Mouse (Mus musculus) granulocyte monocyte progenitor cell, adult 5-6 weeks (primary cell): ENCODE data around the gene Mtf1. TPM values are rescaled to one million over a fixed set of nuclear protein-coding genes. Genes with fewer than 3 reads are reported as not detected.

Experiments used
- ATAC-seq: replicated peaks from 2 replicates; pipeline ENCODE4 v1.8.0; 2016; ENCODE audit warnings: mild to moderate bottlenecking, moderate TSS enrichment, inconsistent platforms; ENCODE audit not compliant: poor library complexity, severe bottlenecking
- total RNA-seq, 2 experiments: library from RNA; stranded (forward) in 1 of 2; stranded (reverse) in 1 of 2; fragments of 200-712, 200-1000 nt in 1 of 2; fragments of >200 nt in 1 of 2; fragmentation: Nextera tagmentation in 1 of 2; gene quantifications; 2 replicates each; pipeline ENCODE4 v1.2.3; 2014 to 2017

Mtf1 gene
- total RNA-seq, 2 experiments from 2014 or later: 11.3 to 37.9 TPM

- no peak for ATAC-seq
Measured at GRCm38 (mm10) chr4:124796913-124797312, 5.0 kb upstream of the Mtf1 start.

- ATAC-seq: peak; percentile 89
Measured at GRCm38 (mm10) chr4:124802309-124803260, 681 bp downstream of the Mtf1 start.

GRCm38 (mm10) chr4:124803406-124803805 is 1.5 kb downstream of the Mtf1 start:
- ATAC-seq: no peak

GRCm38 (mm10) chr4:124808511-124808910 is 6.6 kb downstream of the Mtf1 start:
- no peak for ATAC-seq

GRCm38 (mm10) chr4:124809136-124809883 is 7.4 kb downstream of the Mtf1 start:
- ATAC-seq: peak; percentile 68

- ATAC-seq: no peak
Measured at GRCm38 (mm10) chr4:124810056-124810455, 8.2 kb downstream of the Mtf1 start.

- ATAC-seq: no peak
Measured at GRCm38 (mm10) chr4:124811347-124811975, 9.6 kb downstream of the Mtf1 start.

GRCm38 (mm10) chr4:124815901-124816300 is 14.0 kb downstream of the Mtf1 start:
- no peak for ATAC-seq

- ATAC-seq: peak; percentile 91
Measured at GRCm38 (mm10) chr4:124817803-124818202, 15.9 kb downstream of the Mtf1 start.

- no peak for ATAC-seq
Measured at GRCm38 (mm10) chr4:124818832-124819231, 16.9 kb downstream of the Mtf1 start.

- no peak for ATAC-seq
Measured at GRCm38 (mm10) chr4:124824967-124825366, 23.1 kb downstream of the Mtf1 start.

GRCm38 (mm10) chr4:124825371-124825965 is 23.6 kb downstream of the Mtf1 start:
- no peak for ATAC-seq

GRCm38 (mm10) chr4:124829671-124830070 is 27.8 kb downstream of the Mtf1 start:
- ATAC-seq: no peak

- ATAC-seq: no peak
Measured at GRCm38 (mm10) chr4:124832796-124833195, 30.9 kb downstream of the Mtf1 start.

- ATAC-seq: no peak
Measured at GRCm38 (mm10) chr4:124838035-124838700, 36.3 kb downstream of the Mtf1 start.

- no peak for ATAC-seq
Measured at GRCm38 (mm10) chr4:124840998-124841397, 39.1 kb downstream of the Mtf1 start.

- ATAC-seq: peak; percentile 73
Measured at GRCm38 (mm10) chr4:124843493-124843892, 41.6 kb downstream of the Mtf1 start.

- ATAC-seq: peak; percentile 52
Measured at GRCm38 (mm10) chr4:124847573-124847972, 45.7 kb downstream of the Mtf1 start.

GRCm38 (mm10) chr4:124849631-124850260 is 47.8 kb downstream of the Mtf1 start:
- no peak for ATAC-seq
